Mouse (Mus musculus) CH12.LX (cell line): ENCODE measurements around the gene Npl. TPM values are rescaled to one million over a fixed set of nuclear protein-coding genes. Genes with fewer than 3 reads are reported as not detected.

Experiments
- DNase-seq: peaks from one replicate; pipeline ENCODE4 v3.0.0-alpha.2; 2013; ENCODE audit errors: extremely low read depth
- H3K27ac ChIP-seq: 2 replicates; pipeline ENCODE4 v1.5.1; 2012; ENCODE audit warnings: low read depth, mild to moderate bottlenecking, control low read depth, moderate library complexity; ENCODE audit not compliant: insufficient read depth
- H3K27me3 ChIP-seq: replicated peaks from 2 replicates; pipeline ENCODE3; 2012; ENCODE audit warnings: inconsistent platforms
- H3K36me3 ChIP-seq, 2 experiments: replicated peaks in 1 of 2; 2 replicates each; pipeline versions ENCODE3 to v1.6.1; 2012; ENCODE audit warnings: inconsistent platforms in 1 of 2, low read length in 1 of 2, mild to moderate bottlenecking in 1 of 2, mixed read lengths in 1 of 2, moderate library complexity in 1 of 2; ENCODE audit not compliant: control insufficient read depth in 1 of 2, insufficient read depth in 1 of 2
- H3K4me1 ChIP-seq, 2 experiments: 2 replicates each; pipeline ENCODE4 v1.6.1; 2012; ENCODE audit warnings: inconsistent platforms in 1 of 2, moderate library complexity in 1 of 2; ENCODE audit not compliant: insufficient read depth in 2 of 2, control insufficient read depth in 1 of 2
- H3K4me2 ChIP-seq: 2 replicates; pipeline ENCODE4 v1.6.1; 2012; ENCODE audit warnings: low read depth, mild to moderate bottlenecking, control low read depth; ENCODE audit not compliant: poor library complexity, insufficient read depth, severe bottlenecking
- H3K4me3 ChIP-seq, 3 experiments: fragments of 150-350 bp in 1 of 3; sonication (generic) in 1 of 3; replicated peaks in 1 of 3; 2 replicates each; pipeline versions ENCODE3 to v1.5.1; 2011 to 2012; ENCODE audit warnings: low read depth in 2 of 3, low read length in 2 of 3, mild to moderate bottlenecking in 2 of 3, moderate library complexity in 2 of 3, control low read depth in 1 of 3, improper control_type of control experiment in 1 of 3, inconsistent platforms in 1 of 3, mixed read lengths in 1 of 3; ENCODE audit not compliant: poor library complexity in 1 of 3
- H3K79me2 ChIP-seq: replicated peaks from 2 replicates; pipeline ENCODE4 v1.6.1; 2012; ENCODE audit warnings: mild to moderate bottlenecking, moderate library complexity; ENCODE audit not compliant: control insufficient read depth, poor library complexity, insufficient read depth, severe bottlenecking; ENCODE audit errors: extremely low read depth
- H3K9ac ChIP-seq: 2 replicates; pipeline ENCODE4 v1.6.1; 2012; ENCODE audit warnings: low read depth, mild to moderate bottlenecking, control low read depth, moderate library complexity; ENCODE audit not compliant: insufficient read depth
- H3K9me3 ChIP-seq: replicated peaks from 2 replicates; pipeline ENCODE3; 2012; ENCODE audit warnings: low read length, inconsistent platforms, mixed read lengths
- CTCF ChIP-seq, 2 experiments: IDR thresholded peaks in 1 of 2; conservative IDR thresholded peaks in 1 of 2; 2 replicates each; pipeline ENCODE4 v1.5.1; 2011 to 2012; ENCODE audit warnings: low read depth in 2 of 2, low read length in 2 of 2, improper control_type of control experiment in 1 of 2, inconsistent platforms in 1 of 2, mild to moderate bottlenecking in 1 of 2, moderate library complexity in 1 of 2
- POLR2AphosphoS2 ChIP-seq: IDR thresholded peaks from 2 replicates; pipeline ENCODE4 v1.6.1; 2011; ENCODE audit warnings: low read depth, low read length, improper control_type of control experiment
- TCF12 ChIP-seq: IDR thresholded peaks from 2 replicates; pipeline ENCODE4 v1.6.1; 2014; ENCODE audit warnings: low read depth, mild to moderate bottlenecking, inconsistent platforms, low read length, improper control_type of control experiment
- USF1 ChIP-seq: IDR thresholded peaks from 2 replicates; pipeline ENCODE4 v1.6.1; 2014; ENCODE audit warnings: low read depth, mild to moderate bottlenecking, inconsistent platforms, low read length, improper control_type of control experiment
- USF2 ChIP-seq: conservative IDR thresholded peaks from 2 replicates; pipeline ENCODE4 v1.6.1; 2011; ENCODE audit warnings: low read depth, low read length, improper control_type of control experiment
- dilution Hi-C: fragments of 300-500 bp; cut with MboI; formaldehyde crosslinking; loops from 2 replicates; pipeline ENCODE4 v1.14.3; 2020; ENCODE audit warnings: low sequenced_read_pairs; ENCODE audit not compliant: extremely low pct_unique_long_range_greater_than_20kb, extremely low pct_ligation_motif_present
- in situ Hi-C: fragments of 300-500 bp; cut with MboI; formaldehyde crosslinking; loops from 3 replicates; pipeline ENCODE4 v1.14.3; 2019; ENCODE audit warnings: low sequenced_read_pairs, low pct_ligation_motif_present, low pct_unique_long_range_greater_than_20kb, mixed read lengths
- polyA plus RNA-seq: library from polyadenylated mRNA; unstranded; fragments of >175 nt; gene quantifications from 2 replicates; pipeline ENCODE4 v1.2.1, GENCODE M21; 2012; ENCODE audit warnings: low read depth; ENCODE audit not compliant: insufficient read length
- total RNA-seq, 2 experiments: library from RNA; depleted of rRNA; stranded (reverse); fragments of 300-350 nt in 1 of 2; fragments of >200 nt in 1 of 2; gene quantifications; 2 replicates each; pipeline ENCODE4 v1.2.3; 2012 to 2014

Gene Npl
- total and polyA plus RNA-seq, 3 experiments, result 0.08 TPM; not detected in 2

DNA sequence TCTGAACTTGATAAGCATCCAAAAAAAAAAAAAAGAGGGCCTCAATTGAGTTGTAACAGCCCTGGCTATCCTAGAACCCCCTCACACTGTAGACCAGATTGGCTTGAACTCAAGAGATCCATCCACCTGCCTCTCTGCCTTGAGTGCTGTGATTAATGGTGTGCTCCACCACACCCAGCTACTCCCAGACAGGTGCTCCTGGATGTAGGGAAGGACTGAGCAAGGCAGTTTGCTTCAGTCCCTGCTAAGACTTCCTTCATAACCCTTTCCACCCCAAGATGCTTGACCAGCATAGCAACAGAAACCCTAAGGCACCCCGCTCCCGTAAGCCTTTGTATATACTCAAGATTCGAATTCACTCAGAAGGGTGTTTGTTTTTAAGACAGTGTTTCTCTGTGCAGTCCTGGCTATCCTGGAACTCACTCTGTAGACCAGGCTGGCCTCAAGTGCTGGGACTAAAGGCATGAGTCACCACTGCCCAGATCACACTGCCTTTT lies 96.7 kb downstream of the Npl start:
- Histone ChIP-seq H3K79me2 (peaks cover 3% of the 10 kb centered on the region; the same call in 1 of the 2 replicates), H3K4me1 (no peaks in the 10 kb centered on the region), H3K9me3 (no peaks in the 10 kb centered on the region), H3K27ac (no peak overlapping the region), H3K27me3 (no peaks in the 10 kb centered on the region), H3K36me3 (peaks cover 39 to 89% of the 10 kb centered on the region in 2 experiments), H3K4me2 (no peak overlapping the region), H3K4me3 (no peak overlapping the region), H3K9ac (no peak overlapping the region)
- TF ChIP-seq POLR2AphosphoS2 (peak; percentile 68; the same call in 1 of the 2 replicates), USF1 (no peak), CTCF (conservative IDR thresholded peaks at IDR 0.05 in 1 of 2, IDR thresholded peaks at IDR 0.05 in 1 of 2; ENCODE audit: low read depth in 2 of 2, low read length in 2 of 2) (no peak), TCF12 (no peak), USF2 (no peak)
- in situ Hi-C loops (no loop called here), dilution Hi-C loops (no loop called here)
- no peak for DNase-seq

Other genes starting within 250 kb of the Npl start
- gene Lamc1, start 217.3 kb downstream of the Npl start, total RNA-seq (2012; rRNA removed), result 9.4 and 10.5 TPM in 2 replicates
- gene Lamc1, start 217.3 kb downstream of the Npl start, total RNA-seq (2014; rRNA removed), result 4.1 and 5.7 TPM in 2 replicates
- gene Lamc1, start 217.3 kb downstream of the Npl start, polyA plus RNA-seq, result 13.1 and 16.7 TPM in 2 replicates
- gene Shcbp1l, start 124.9 kb downstream of the Npl start, total RNA-seq (2012; rRNA removed), result 0.46 and 0.59 TPM in 2 replicates
- gene Shcbp1l, start 124.9 kb downstream of the Npl start, total RNA-seq (2014; rRNA removed), result not detected in 2 replicates
- gene Shcbp1l, start 124.9 kb downstream of the Npl start, polyA plus RNA-seq, result 0.93 and 1.6 TPM in 2 replicates
- 55.4 and 82.4 TPM in 2 replicates for gene Dhx9, start 62.4 kb downstream of the Npl start, total RNA-seq (2012; rRNA removed)
- 81.8 and 98.8 TPM in 2 replicates for gene Dhx9, start 62.4 kb downstream of the Npl start, total RNA-seq (2014; rRNA removed)
- 233 and 244 TPM in 2 replicates for gene Dhx9, start 62.4 kb downstream of the Npl start, polyA plus RNA-seq
- not detected in 2 replicates for gene Rgs8, start 103.0 kb upstream of the Npl start, total RNA-seq (2012; rRNA removed)
- not detected in 2 replicates for gene Rgs8, start 103.0 kb upstream of the Npl start, total RNA-seq (2014; rRNA removed)
- gene Rgs8, start 103.0 kb upstream of the Npl start, polyA plus RNA-seq, result 0.03 TPM in 1 of 2 replicates, not detected in the other
- gene Rgs16, start 190.3 kb upstream of the Npl start, total RNA-seq (2012; rRNA removed), result 0.21 and 0.25 TPM in 2 replicates
- 0.15 TPM in 2 replicates for gene Rgs16, start 190.3 kb upstream of the Npl start, total RNA-seq (2014; rRNA removed)
- 0.26 TPM in 1 of 2 replicates, not detected in the other for gene Rgs16, start 190.3 kb upstream of the Npl start, polyA plus RNA-seq
- 7.5 and 8.4 TPM in 2 replicates for gene Rnasel, start 199.4 kb upstream of the Npl start, total RNA-seq (2012; rRNA removed)
- 9.2 and 9.7 TPM in 2 replicates for gene Rnasel, start 199.4 kb upstream of the Npl start, total RNA-seq (2014; rRNA removed)
- 18.8 and 19.8 TPM in 2 replicates for gene Rnasel, start 199.4 kb upstream of the Npl start, polyA plus RNA-seq